Mouse (Mus musculus): Measurements from ENCODE around the gene Tm4sf4. TPM values are rescaled to one million over a fixed set of nuclear protein-coding genes. Genes with fewer than 3 reads are reported as not detected.

The Tm4sf4 gene
- polyA plus RNA-seq (2015; fragmentation: Nextera tagmentation; extraction: Ambion mirVana): 0.14 and 0.24 TPM in 2 replicates

DNA sequence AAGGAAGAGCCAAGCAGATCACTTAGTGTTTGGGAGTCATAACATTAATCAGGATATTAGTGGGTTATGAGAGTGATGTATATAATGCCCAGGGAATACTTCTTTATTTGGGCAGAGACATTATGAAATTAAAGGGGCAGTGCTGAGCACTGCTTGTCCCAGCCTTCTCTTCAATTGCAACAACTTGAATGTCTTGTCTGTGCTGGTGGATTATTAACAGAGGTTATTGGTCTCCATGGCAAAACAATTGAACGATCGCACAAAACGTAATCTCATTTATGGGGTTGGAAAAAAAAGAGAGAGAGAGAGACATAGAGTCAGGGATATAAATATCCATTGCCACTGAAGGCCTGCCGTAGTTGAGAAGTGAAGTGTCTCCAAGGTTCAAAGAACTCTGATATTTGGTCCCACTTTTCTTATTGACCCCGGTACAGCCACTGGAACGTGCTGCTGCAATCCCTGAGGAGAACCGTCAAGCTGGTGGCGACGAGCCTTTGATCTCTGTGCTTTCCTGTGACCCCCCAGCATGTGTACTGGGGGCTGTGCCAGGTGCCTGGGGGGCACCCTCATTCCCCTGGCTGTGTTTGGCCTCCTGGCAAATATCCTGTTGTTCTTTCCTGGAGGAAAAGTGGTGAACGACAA lies at the start of gene Tm4sf4:
Gene Tm4sf4 (plus strand): TSS at position 226 of the 642 bp plus-strand sequence.
- Histone ChIP-seq H3K9me3 (ENCODE audit: control insufficient read depth, low read length) (no peaks in the 10 kb centered on the region), H3K4me3 (ENCODE audit: low read length) (no peak within 1 kb of the TSS), H3K4me1 (ENCODE audit: control insufficient read depth, insufficient read depth, low read depth, low read length) (no peaks in the 10 kb centered on the region), H3K9ac (ENCODE audit: low read depth, low read length) (no peak within 1 kb of the TSS), H3K36me3 (ENCODE audit: control insufficient read depth, insufficient read depth, low read length) (no peaks in the 10 kb centered on the region), H3K27me3 (replicated peaks; ENCODE audit: control insufficient read depth, insufficient read depth, low read length) (no peaks in the 10 kb centered on the region), H3K4me2 (ENCODE audit: low read length) (no peak within 1 kb of the TSS), H3K27ac (ENCODE audit: low read depth, low read length) (no peak within 1 kb of the TSS)
- WGBS: 51% methylated on average over 10 of the region's 10 CpGs
- ATAC-seq: 0 out of 2 replicates have a peak, but pooled peaks have one; percentile 27

DNA sequence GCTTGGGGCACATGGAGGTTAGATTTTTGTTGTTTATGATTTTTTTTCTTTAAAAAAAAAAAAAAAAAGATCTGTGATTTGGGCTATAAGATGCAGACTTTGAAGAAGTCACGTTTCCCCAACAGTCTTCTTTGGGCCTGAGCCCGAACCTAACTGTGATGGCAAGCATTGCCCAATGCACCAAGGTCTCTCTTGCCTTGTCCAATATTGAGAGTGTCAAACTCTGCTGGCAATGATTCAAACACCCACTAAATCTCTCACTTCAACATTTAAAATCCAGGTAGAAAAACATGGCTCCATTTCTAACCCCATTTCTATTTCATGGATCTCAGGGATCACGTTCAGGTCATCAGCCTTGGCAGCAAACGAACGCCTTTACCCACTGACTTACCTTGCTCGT lies 38.7 kb upstream of the Tm4sf4 start:
- WGBS: 90% methylated on average over 6 of the region's 6 CpGs
- H3K4me2 ChIP-seq (ENCODE audit: low read length): no peak overlapping the region
- no peaks in the 10 kb centered on the region for H3K4me1 ChIP-seq (ENCODE audit: control insufficient read depth, insufficient read depth, low read depth, low read length)
- H3K9me3 ChIP-seq (ENCODE audit: control insufficient read depth, low read length): no peaks in the 10 kb centered on the region
- no peaks in the 10 kb centered on the region for H3K36me3 ChIP-seq (ENCODE audit: control insufficient read depth, insufficient read depth, low read length)
- H3K4me3 ChIP-seq (ENCODE audit: low read length): no peak overlapping the region
- ATAC-seq: no peak
- H3K9ac ChIP-seq (ENCODE audit: low read depth, low read length): no peak overlapping the region
- H3K27ac ChIP-seq (ENCODE audit: low read depth, low read length): no peak overlapping the region
- no peaks in the 10 kb centered on the region for H3K27me3 ChIP-seq (replicated peaks; ENCODE audit: control insufficient read depth, insufficient read depth, low read length)

DNA sequence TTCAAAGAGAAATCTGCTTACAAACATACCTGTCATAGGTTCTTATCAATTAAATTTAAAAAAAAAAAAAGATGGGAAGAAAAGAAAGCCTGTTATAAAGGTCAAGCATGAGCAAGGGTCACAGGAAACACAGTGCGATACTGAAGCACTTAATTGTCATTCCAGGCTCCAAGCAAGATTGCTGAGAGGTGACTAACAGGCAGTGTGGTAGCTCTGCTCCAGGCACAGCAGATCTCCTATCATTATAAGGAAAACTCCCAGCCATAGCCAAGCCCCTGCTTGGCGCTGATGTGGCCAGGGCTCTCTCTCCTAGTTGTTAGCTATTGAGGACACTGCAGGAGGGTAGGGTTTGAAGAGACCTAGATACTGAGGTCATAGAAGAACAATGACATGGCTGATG lies 38.2 kb upstream of the Tm4sf4 start:
- no peak overlapping the region for H3K4me2 ChIP-seq (ENCODE audit: low read length)
- H3K9me3 ChIP-seq (ENCODE audit: control insufficient read depth, low read length): no peaks in the 10 kb centered on the region
- H3K27me3 ChIP-seq (replicated peaks; ENCODE audit: control insufficient read depth, insufficient read depth, low read length): no peaks in the 10 kb centered on the region
- H3K36me3 ChIP-seq (ENCODE audit: control insufficient read depth, insufficient read depth, low read length): no peaks in the 10 kb centered on the region
- no peak overlapping the region for H3K4me3 ChIP-seq (ENCODE audit: low read length)
- ATAC-seq: no peak
- H3K27ac ChIP-seq (ENCODE audit: low read depth, low read length): no peak overlapping the region
- WGBS: 81% methylated on average over 2 of the region's 2 CpGs
- no peak overlapping the region for H3K9ac ChIP-seq (ENCODE audit: low read depth, low read length)
- no peaks in the 10 kb centered on the region for H3K4me1 ChIP-seq (ENCODE audit: control insufficient read depth, insufficient read depth, low read depth, low read length)

DNA sequence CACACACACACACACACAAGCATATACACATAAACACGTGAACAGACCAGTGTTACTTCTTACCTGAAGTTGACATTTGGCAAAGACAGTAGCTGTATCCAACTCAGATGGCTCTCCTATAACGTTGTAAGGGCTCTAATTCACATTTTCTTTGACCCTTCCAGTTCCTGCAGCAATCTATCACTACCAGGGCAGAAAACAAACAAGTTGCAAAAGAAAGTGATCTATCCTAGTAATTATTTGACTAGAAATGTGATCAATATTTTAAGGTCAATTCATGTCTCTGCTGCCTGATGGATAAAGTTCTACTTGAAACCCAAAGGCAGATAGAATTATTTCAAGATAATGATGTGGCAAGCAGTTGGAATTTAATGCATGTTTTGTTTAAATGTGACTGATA lies 37.5 kb upstream of the Tm4sf4 start:
- ATAC-seq: no peak
- no peaks in the 10 kb centered on the region for H3K36me3 ChIP-seq (ENCODE audit: control insufficient read depth, insufficient read depth, low read length)

DNA sequence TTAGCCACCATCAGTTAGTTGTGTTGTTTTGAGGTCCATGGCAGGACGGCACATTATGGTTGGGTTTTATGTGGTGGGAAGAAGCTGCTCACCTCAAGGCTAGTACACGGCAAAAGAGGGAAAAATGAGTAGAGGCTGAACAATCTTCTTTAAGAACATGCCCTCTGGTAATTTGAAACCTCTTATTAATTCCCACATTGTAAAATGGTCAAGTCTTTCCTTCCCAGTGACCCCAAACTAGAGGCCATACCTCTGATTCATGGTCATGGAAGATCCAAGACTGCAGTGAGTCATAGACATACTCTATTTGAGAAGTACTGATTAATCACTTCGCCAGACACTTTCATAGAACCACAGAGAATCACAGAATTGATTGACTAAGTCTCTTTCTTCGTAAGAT lies 13.6 kb upstream of the Tm4sf4 start:
- Histone ChIP-seq H3K27me3 (replicated peaks; ENCODE audit: control insufficient read depth, insufficient read depth, low read length) (no peaks in the 10 kb centered on the region), H3K4me2 (ENCODE audit: low read length) (no peak overlapping the region), H3K27ac (ENCODE audit: low read depth, low read length) (no peak overlapping the region), H3K9me3 (ENCODE audit: control insufficient read depth, low read length) (no peaks in the 10 kb centered on the region), H3K9ac (ENCODE audit: low read depth, low read length) (no peak overlapping the region), H3K4me1 (ENCODE audit: control insufficient read depth, insufficient read depth, low read depth, low read length) (no peaks in the 10 kb centered on the region), H3K36me3 (ENCODE audit: control insufficient read depth, insufficient read depth, low read length) (no peaks in the 10 kb centered on the region), H3K4me3 (ENCODE audit: low read length) (no peak overlapping the region)
- no peak for ATAC-seq
- WGBS: 87% methylated on average over 4 of the region's 4 CpGs

More for the DNA sequence above, 37.5 kb upstream of the Tm4sf4 start:
- H3K27ac ChIP-seq (ENCODE audit: low read depth, low read length): no peak overlapping the region
- H3K9me3 ChIP-seq (ENCODE audit: control insufficient read depth, low read length): no peaks in the 10 kb centered on the region
- H3K4me2 ChIP-seq (ENCODE audit: low read length): no peak overlapping the region
- H3K27me3 ChIP-seq (replicated peaks; ENCODE audit: control insufficient read depth, insufficient read depth, low read length): no peaks in the 10 kb centered on the region
- H3K4me1 ChIP-seq (ENCODE audit: control insufficient read depth, insufficient read depth, low read depth, low read length): no peaks in the 10 kb centered on the region
- H3K9ac ChIP-seq (ENCODE audit: low read depth, low read length): no peak overlapping the region
- no peak overlapping the region for H3K4me3 ChIP-seq (ENCODE audit: low read length)
- WGBS: 74% methylated on average over 2 of the region's 2 CpGs

DNA sequence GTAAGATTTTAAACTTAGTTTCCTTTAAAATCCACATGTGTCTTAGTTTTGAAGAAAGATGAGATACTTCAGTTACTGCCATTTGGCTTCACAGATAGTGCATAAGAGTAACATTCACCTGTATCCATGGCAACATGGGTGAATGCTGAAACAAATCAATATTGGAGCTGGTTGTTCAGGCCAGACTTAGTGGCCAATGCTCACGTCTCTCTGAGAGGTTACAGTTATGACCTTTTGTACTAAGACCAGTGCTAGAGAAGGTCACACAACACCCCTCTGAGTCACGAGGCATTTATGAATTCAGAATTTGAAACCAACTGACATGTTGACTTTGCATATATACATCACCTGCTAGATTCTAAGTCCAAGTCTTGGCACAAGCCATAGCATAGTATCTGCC lies 4.9 kb upstream of the Tm4sf4 start:
- Histone ChIP-seq H3K27ac (ENCODE audit: low read depth, low read length) (no peak overlapping the region), H3K36me3 (ENCODE audit: control insufficient read depth, insufficient read depth, low read length) (no peaks in the 10 kb centered on the region)

DNA sequence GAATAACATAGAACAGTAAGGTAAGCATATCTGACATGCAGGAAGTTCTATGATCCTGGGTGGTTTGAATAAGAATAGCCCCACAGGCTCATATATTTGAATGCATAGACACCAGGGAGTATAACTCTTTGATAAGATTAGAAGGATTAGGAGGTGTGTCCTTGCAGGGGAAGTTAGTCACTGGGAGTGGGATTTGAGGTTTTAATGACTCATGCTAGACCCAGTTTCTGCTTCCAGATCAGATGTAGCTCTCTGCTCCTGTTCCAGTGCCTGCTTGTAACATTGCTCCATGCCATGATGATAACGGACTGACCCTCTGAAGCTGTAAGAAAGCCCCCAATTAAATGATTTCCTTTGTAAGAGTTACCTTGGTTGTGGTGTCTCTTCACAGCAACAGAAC lies 4.5 kb upstream of the Tm4sf4 start:
- Histone ChIP-seq H3K9ac (ENCODE audit: low read depth, low read length) (no peak overlapping the region), H3K4me2 (ENCODE audit: low read length) (no peak overlapping the region), H3K27ac (ENCODE audit: low read depth, low read length) (no peak overlapping the region), H3K27me3 (replicated peaks; ENCODE audit: control insufficient read depth, insufficient read depth, low read length) (no peaks in the 10 kb centered on the region), H3K4me3 (ENCODE audit: low read length) (no peak overlapping the region), H3K4me1 (ENCODE audit: control insufficient read depth, insufficient read depth, low read depth, low read length) (no peaks in the 10 kb centered on the region), H3K9me3 (ENCODE audit: control insufficient read depth, low read length) (no peaks in the 10 kb centered on the region), H3K36me3 (ENCODE audit: control insufficient read depth, insufficient read depth, low read length) (no peaks in the 10 kb centered on the region)
- WGBS: 84% methylated on average over 1 of the region's 1 CpGs
- ATAC-seq: no peak

More for the DNA sequence above, 4.9 kb upstream of the Tm4sf4 start:
- 53% methylated on average over 2 of the region's 2 CpGs for WGBS
- no peaks in the 10 kb centered on the region for H3K4me1 ChIP-seq (ENCODE audit: control insufficient read depth, insufficient read depth, low read depth, low read length)
- no peak overlapping the region for H3K4me3 ChIP-seq (ENCODE audit: low read length)
- no peak for ATAC-seq
- H3K9me3 ChIP-seq (ENCODE audit: control insufficient read depth, low read length): no peaks in the 10 kb centered on the region
- H3K9ac ChIP-seq (ENCODE audit: low read depth, low read length): no peak overlapping the region
- H3K4me2 ChIP-seq (ENCODE audit: low read length): no peak overlapping the region
- H3K27me3 ChIP-seq (replicated peaks; ENCODE audit: control insufficient read depth, insufficient read depth, low read length): no peaks in the 10 kb centered on the region

DNA sequence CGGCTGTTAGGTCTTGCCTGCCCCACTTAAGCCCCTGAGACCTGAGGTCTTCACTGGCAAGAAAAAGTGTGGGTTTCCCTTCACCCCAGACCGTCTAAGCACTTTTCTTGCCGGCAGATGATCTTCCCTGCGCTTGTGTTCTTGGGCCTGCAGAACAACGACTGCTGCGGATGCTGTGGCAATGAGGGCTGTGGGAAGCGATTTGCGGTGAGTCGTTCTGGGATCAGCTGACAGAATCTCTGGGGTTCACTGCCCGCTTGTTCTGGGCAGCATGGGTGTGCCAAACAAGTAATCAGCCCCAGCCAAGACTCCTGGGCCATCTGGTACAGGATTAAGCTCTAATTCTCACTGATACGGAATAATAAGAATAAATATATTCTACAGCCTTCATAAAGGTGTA lies 1.2 kb downstream of the Tm4sf4 start:
- H3K9ac ChIP-seq (ENCODE audit: low read depth, low read length): no peak overlapping the region
- no peak overlapping the region for H3K4me3 ChIP-seq (ENCODE audit: low read length)
- H3K27me3 ChIP-seq (replicated peaks; ENCODE audit: control insufficient read depth, insufficient read depth, low read length): no peaks in the 10 kb centered on the region
- no peaks in the 10 kb centered on the region for H3K36me3 ChIP-seq (ENCODE audit: control insufficient read depth, insufficient read depth, low read length)
- 81% methylated on average over 11 of the region's 11 CpGs for WGBS
- no peak overlapping the region for H3K27ac ChIP-seq (ENCODE audit: low read depth, low read length)
- no peak overlapping the region for H3K4me2 ChIP-seq (ENCODE audit: low read length)
- ATAC-seq: no peak
- H3K4me1 ChIP-seq (ENCODE audit: control insufficient read depth, insufficient read depth, low read depth, low read length): no peaks in the 10 kb centered on the region
- H3K9me3 ChIP-seq (ENCODE audit: control insufficient read depth, low read length): no peaks in the 10 kb centered on the region

DNA sequence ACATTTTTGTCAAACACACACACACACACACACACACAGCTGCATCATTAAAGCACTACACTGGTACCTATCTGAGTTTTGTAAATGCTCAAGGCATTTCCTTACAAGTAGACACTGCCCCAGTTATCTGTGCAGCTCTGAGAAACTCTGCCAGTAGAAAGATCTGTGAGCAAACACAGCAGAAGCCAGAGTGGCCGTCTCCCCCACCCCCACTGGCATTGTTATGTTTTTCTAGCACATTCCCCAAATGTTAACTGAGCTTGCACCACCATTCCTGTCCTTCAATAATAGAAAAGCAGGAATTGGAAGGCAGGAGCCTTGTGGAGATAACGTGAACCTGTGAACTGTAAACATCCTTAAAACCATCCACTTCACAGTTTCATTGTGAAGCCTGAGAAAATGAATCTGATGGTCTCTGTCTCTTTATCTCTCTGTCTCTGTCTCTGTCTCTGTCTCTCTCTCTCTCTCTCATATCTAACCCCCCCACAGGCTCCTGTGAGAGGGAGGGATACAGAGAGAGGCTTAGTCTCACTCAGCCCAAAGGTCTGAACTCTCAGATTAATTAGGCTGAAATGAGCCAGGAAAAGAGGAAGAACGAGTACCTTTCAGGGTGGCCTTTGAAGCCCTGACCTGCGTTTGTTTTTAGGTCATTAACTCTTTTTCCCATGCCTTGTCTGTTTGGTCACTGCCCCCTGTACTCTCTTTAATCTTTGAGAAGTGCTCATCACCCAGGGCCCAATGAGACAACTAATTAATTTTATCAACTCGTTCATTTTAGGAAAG lies 3.8 kb downstream of the Tm4sf4 start:
- H3K9ac ChIP-seq (ENCODE audit: low read depth, low read length): no peak overlapping the region
- H3K27me3 ChIP-seq (replicated peaks; ENCODE audit: control insufficient read depth, insufficient read depth, low read length): no peaks in the 10 kb centered on the region
- no peak overlapping the region for H3K27ac ChIP-seq (ENCODE audit: low read depth, low read length)
- H3K4me3 ChIP-seq (ENCODE audit: low read length): no peak overlapping the region
- no peak overlapping the region for H3K4me2 ChIP-seq (ENCODE audit: low read length)
- ATAC-seq: no peak
- no peaks in the 10 kb centered on the region for H3K36me3 ChIP-seq (ENCODE audit: control insufficient read depth, insufficient read depth, low read length)
- H3K9me3 ChIP-seq (ENCODE audit: control insufficient read depth, low read length): no peaks in the 10 kb centered on the region
- H3K4me1 ChIP-seq (ENCODE audit: control insufficient read depth, insufficient read depth, low read depth, low read length): no peaks in the 10 kb centered on the region
- WGBS: 58% methylated on average over 5 of the region's 5 CpGs
